ENCODE assay signal across 13 mouse cellular contexts in genomic region chr13:62856850-62857249, GRCm38 (mm10). TPM values are rescaled to one million over a fixed set of nuclear protein-coding genes. Genes with fewer than 3 reads are reported as not detected.
DNase-seq lines count a peak whose midpoint lies in the region; ATAC-seq lines count a peak whose summit lies in the region.
"Had no signal": no experiment of that assay in that cellular context is flagged by ENCODE, and none has a peak within 500 bp of the region (broad histone marks: within the 10 kb centered on the region; RNA-seq: fewer than 3 reads in every experiment).

No protein-coding gene starts in this region.

- ATAC-seq in forebrain, embryonic 12.5 days (ENCODE audit: low FRiP score), result peak; percentile 12; the same call in 1 of the 2 replicates
- ATAC-seq in kidney, embryonic 14.5 days (ENCODE audit: low FRiP score, low TSS enrichment), result no peak

- no peak overlapping the region for H3K27ac ChIP-seq in forebrain, embryonic 12.5 days
- no peak overlapping the region for H3K27ac ChIP-seq in forebrain, embryonic 10.5 days
- no peak overlapping the region for H3K27ac ChIP-seq in kidney, embryonic 14.5 days (ENCODE audit: low read depth, low read length)
- H3K27ac ChIP-seq: kidney, postnatal 0 days; liver, embryonic 15.5 days; neural tube, embryonic 12.5 days had no signal

- H3K4me2 ChIP-seq in forebrain, embryonic 12.5 days, result no peak overlapping the region
- no peak overlapping the region for H3K4me2 ChIP-seq in kidney, embryonic 14.5 days (replicated peaks; ENCODE audit: low read depth, low read length)

- DNase-seq in forebrain, embryonic 10.5 days (ENCODE audit: extremely low spot score, low spot score), result no peak
- DNase-seq in kidney, adult 18-20 months, result peak; percentile 45
- peak; percentile 52 for DNase-seq in testis, postnatal 10 days (ENCODE audit: low spot score)
- DNase-seq in testis, postnatal 14 days (ENCODE audit: low spot score), result no peak
- no peak for DNase-seq in urinary bladder, postnatal 10 days (ENCODE audit: low spot score)
- no peak for DNase-seq in left cerebral cortex, adult 11 months (ENCODE audit: low spot score)

- peaks cover 2% of the 10 kb centered on the region; the same call in 1 of the 2 replicates for H3K4me1 ChIP-seq in forebrain, embryonic 12.5 days
- H3K4me1 ChIP-seq in forebrain, embryonic 10.5 days, result 0 out of 2 replicates have a peak, but pooled peaks cover 4% of the 10 kb centered on the region
- H3K4me1 ChIP-seq in kidney, embryonic 14.5 days (ENCODE audit: control insufficient read depth, insufficient read depth, low read length), result no peaks in the 10 kb centered on the region

- 90% methylated on average over 14 of the region's 14 CpGs for WGBS in forebrain, embryonic 12.5 days
- WGBS in forebrain, embryonic 10.5 days, result 90% methylated on average over 14 of the region's 14 CpGs
- 81% methylated on average over 14 of the region's 14 CpGs for WGBS in kidney, embryonic 14.5 days

- H3K4me3 ChIP-seq in forebrain, embryonic 12.5 days (replicated peaks), result no peak overlapping the region
- no peak overlapping the region for H3K4me3 ChIP-seq in forebrain, embryonic 10.5 days
- H3K4me3 ChIP-seq in kidney, embryonic 14.5 days (ENCODE audit: low read length), result no peak overlapping the region
- H3K4me3 ChIP-seq: erythroblast, embryonic 14.5 days; liver, embryonic 15.5 days had no signal

- no peaks in the 10 kb centered on the region for H3K36me3 ChIP-seq in forebrain, embryonic 12.5 days (replicated peaks)
- H3K36me3 ChIP-seq in forebrain, embryonic 10.5 days (replicated peaks), result no peaks in the 10 kb centered on the region
- H3K36me3 ChIP-seq in kidney, embryonic 14.5 days (ENCODE audit: control insufficient read depth, insufficient read depth, low read length), result no peaks in the 10 kb centered on the region
- H3K36me3 ChIP-seq: liver, embryonic 15.5 days; neural tube, embryonic 12.5 days had no signal

- no peaks in the 10 kb centered on the region for H3K9me3 ChIP-seq in forebrain, embryonic 12.5 days
- peaks cover 6% of the 10 kb centered on the region; the same call in 1 of the 2 replicates for H3K9me3 ChIP-seq in forebrain, embryonic 10.5 days
- no peaks in the 10 kb centered on the region for H3K9me3 ChIP-seq in kidney, embryonic 14.5 days (ENCODE audit: control insufficient read depth, low read length)
- H3K9me3 ChIP-seq: liver, embryonic 15.5 days; neural tube, embryonic 12.5 days had no signal

- H3K9ac ChIP-seq in forebrain, embryonic 12.5 days, result no peak overlapping the region
- no peak overlapping the region for H3K9ac ChIP-seq in kidney, embryonic 14.5 days (ENCODE audit: low read depth, low read length)
- H3K9ac ChIP-seq: liver, embryonic 15.5 days; neural tube, embryonic 12.5 days had no signal

- H3K27me3 ChIP-seq in forebrain, embryonic 12.5 days, result no peaks in the 10 kb centered on the region
- no peaks in the 10 kb centered on the region for H3K27me3 ChIP-seq in forebrain, embryonic 10.5 days (ENCODE audit: poor library complexity, severe bottlenecking)
- H3K27me3 ChIP-seq in kidney, embryonic 14.5 days (ENCODE audit: control insufficient read depth, insufficient read depth, low read length), result no peaks in the 10 kb centered on the region
- H3K27me3 ChIP-seq: neural tube, embryonic 12.5 days had no signal

RNA-seq across cellular contexts. Expression of gene Fbp2, which starts 1.4 kb away (rescaled TPM):
- polyA plus RNA-seq in forebrain, embryonic 12.5 days (2016; fragmentation: Nextera tagmentation; extraction: Ambion mirVana), result not detected in 2 replicates
- polyA plus RNA-seq in forebrain, embryonic 10.5 days (2016; fragmentation: Nextera tagmentation; extraction: Ambion mirVana), result 0.10 TPM in 1 of 2 replicates, not detected in the other
- polyA plus RNA-seq in kidney, embryonic 14.5 days (2014; fragmentation: Nextera tagmentation; extraction: Ambion mirVana), result 1.7 and 5.9 TPM in 2 replicates
- polyA plus RNA-seq: activated CD4-positive, CD25-positive, alpha-beta regulatory T cell, adult 4 months; erythroblast, embryonic 14.5 days; neural tube, embryonic 12.5 days had no signal

RNA-seq across cellular contexts. Expression of gene Fbp1, which starts 31.2 kb away (rescaled TPM):
- polyA plus RNA-seq in forebrain, embryonic 12.5 days (2016; fragmentation: Nextera tagmentation; extraction: Ambion mirVana), result not detected in 2 replicates
- not detected in 2 replicates for polyA plus RNA-seq in forebrain, embryonic 10.5 days (2016; fragmentation: Nextera tagmentation; extraction: Ambion mirVana)
- polyA plus RNA-seq in kidney, embryonic 14.5 days (2014; fragmentation: Nextera tagmentation; extraction: Ambion mirVana), result 1.8 and 3.9 TPM in 2 replicates
- polyA plus RNA-seq: activated CD4-positive, CD25-positive, alpha-beta regulatory T cell, adult 4 months; erythroblast, embryonic 14.5 days had no signal

Comparison
In these comparisons a context has a peak if more than half of its experiments do, and no peak if none do; other contexts are left out.
1. DNase-seq: peak in kidney, adult 18-20 months (single experiment) and testis, postnatal 10 days (single experiment); none in forebrain, embryonic 10.5 days (single experiment), testis, postnatal 14 days (single experiment), urinary bladder, postnatal 10 days (single experiment) and left cerebral cortex, adult 11 months (single experiment).